Mouse (Mus musculus) liver, embryonic 11.5 days (tissue): ENCODE measurements around the gene Gm20695. TPM values are rescaled to one million over a fixed set of nuclear protein-coding genes. Genes with fewer than 3 reads are reported as not detected.

Experiments
- ATAC-seq: fragments of 200-750 bp; cut with Nextera tagmentation; replicated peaks from 2 replicates; pipeline ENCODE4 v1.8.0; 2017; ENCODE audit warnings: moderate number of reproducible peaks, mild to moderate bottlenecking, moderate TSS enrichment, moderate library complexity; ENCODE audit not compliant: low FRiP score
- DNase-seq: peaks from one replicate; pipeline ENCODE4 v3.0.0-alpha.2; 2017; ENCODE audit warnings: low spot score
- H3K27ac ChIP-seq: fragments of 300-500 bp; sonication (generic); 2 replicates; pipeline ENCODE4 v1.5.1; 2014; ENCODE audit warnings: mild to moderate bottlenecking, low read depth, low read length, control low read depth
- H3K27me3 ChIP-seq: fragments of 300-500 bp; sonication (generic); replicated peaks from 2 replicates; pipeline ENCODE4 v1.6.1; 2014; ENCODE audit warnings: low read length, mixed read lengths; ENCODE audit not compliant: control insufficient read depth, insufficient read depth
- H3K36me3 ChIP-seq: fragments of 300-500 bp; sonication (generic); 2 replicates; pipeline ENCODE4 v1.6.1; 2014; ENCODE audit warnings: mild to moderate bottlenecking, low read length, moderate library complexity, mixed read lengths; ENCODE audit not compliant: control insufficient read depth, insufficient read depth
- H3K4me1 ChIP-seq: fragments of 300-500 bp; sonication (generic); replicated peaks from 2 replicates; pipeline ENCODE4 v1.6.1; 2014; ENCODE audit warnings: low read length, mixed read lengths; ENCODE audit not compliant: control insufficient read depth, insufficient read depth
- H3K4me2 ChIP-seq: fragments of 300-500 bp; sonication (generic); 2 replicates; pipeline ENCODE4 v1.6.1; 2014; ENCODE audit warnings: mild to moderate bottlenecking, control low read depth, moderate library complexity
- H3K4me3 ChIP-seq: fragments of 300-500 bp; sonication (generic); 2 replicates; pipeline ENCODE4 v1.5.1; 2014; ENCODE audit warnings: low read depth, low read length, control low read depth
- H3K9ac ChIP-seq: fragments of 300-500 bp; sonication (generic); 2 replicates; pipeline ENCODE4 v1.6.1; 2014; ENCODE audit warnings: low read depth, low read length, control low read depth
- H3K9me3 ChIP-seq: fragments of 300-500 bp; sonication (generic); 2 replicates; pipeline ENCODE4 v1.6.1; 2016; ENCODE audit warnings: low read length, inconsistent platforms, mixed read lengths; ENCODE audit not compliant: control insufficient read depth
- WGBS: fragments of 180-500 bp; shearing (Covaris S2); extraction: QIAGEN DNeasy Blood & Tissue Kit; methylation state at CpG from one replicate; pipeline ENCODE4 v1.1.7; 2014; 5-methylcytosine and 5-hydroxymethylcytosine counted together
- microRNA-seq: library from miRNA; unstranded; fragments of <30 nt; microRNA quantifications from one replicate; pipeline ENCODE4, GENCODE M21; 2017; ENCODE audit warnings: borderline number of aligned reads
- polyA plus RNA-seq: library from polyadenylated mRNA; unstranded; fragments of >200 nt; fragmentation: Nextera tagmentation; extraction: Ambion mirVana; gene quantifications from 2 replicates; pipeline ENCODE4 v1.2.1, GENCODE M21; 2014

Gm20695 gene
- polyA plus RNA-seq, 1 experiment from 2014 or later = 0.88 TPM

GRCm38 (mm10) chr16:3951141-3951540, 66.7 kb downstream of the Gm20695 start:
- H3K36me3 ChIP-seq = no peaks in the 10 kb centered on the region
- ATAC-seq (no peak), DNase-seq (no peak)
- H3K4me1 ChIP-seq = no peaks in the 10 kb centered on the region
- no peaks in the 10 kb centered on the region for H3K9me3 ChIP-seq
- H3K4me2 ChIP-seq = no peak overlapping the region
- no peak overlapping the region for H3K27ac ChIP-seq
- H3K27me3 ChIP-seq = no peaks in the 10 kb centered on the region
- no peak overlapping the region for H3K9ac ChIP-seq
- no peak overlapping the region for H3K4me3 ChIP-seq
- WGBS = 93% methylated on average over 1 of the region's 1 CpGs

GRCm38 (mm10) chr16:3956369-3956768, 71.9 kb downstream of the Gm20695 start:
- H3K9me3 ChIP-seq = no peaks in the 10 kb centered on the region
- 84% methylated on average over 6 of the region's 6 CpGs for WGBS
- no peak overlapping the region for H3K4me3 ChIP-seq
- no peak for ATAC-seq
- H3K27ac ChIP-seq = no peak overlapping the region
- no peak for DNase-seq
- H3K9ac ChIP-seq = no peak overlapping the region
- H3K27me3 ChIP-seq = no peaks in the 10 kb centered on the region
- no peaks in the 10 kb centered on the region for H3K36me3 ChIP-seq
- no peaks in the 10 kb centered on the region for H3K4me1 ChIP-seq
- no peak overlapping the region for H3K4me2 ChIP-seq

- ATAC-seq (no peak), DNase-seq (no peak)
- no peak overlapping the region for H3K27ac ChIP-seq
- no peaks in the 10 kb centered on the region for H3K27me3 ChIP-seq
- H3K4me1 ChIP-seq = no peaks in the 10 kb centered on the region
- no peak overlapping the region for H3K9ac ChIP-seq
- no peak overlapping the region for H3K4me2 ChIP-seq
- H3K36me3 ChIP-seq = no peaks in the 10 kb centered on the region
- no peaks in the 10 kb centered on the region for H3K9me3 ChIP-seq
- 54% methylated on average over 2 of the region's 2 CpGs for WGBS
- H3K4me3 ChIP-seq = no peak overlapping the region
Observed at GRCm38 (mm10) chr16:3959261-3959660, 74.8 kb downstream of the Gm20695 start.

- DNase-seq (no peak), ATAC-seq (no peak; the same call in 1 of the 2 replicates)
- H3K4me1 ChIP-seq = no peaks in the 10 kb centered on the region
- H3K9ac ChIP-seq = no peak overlapping the region
- H3K36me3 ChIP-seq = no peaks in the 10 kb centered on the region
- no peak overlapping the region for H3K4me3 ChIP-seq
- H3K4me2 ChIP-seq = no peak overlapping the region
- 78% methylated on average over 10 of the region's 10 CpGs for WGBS
- no peak overlapping the region for H3K27ac ChIP-seq
- no peaks in the 10 kb centered on the region for H3K27me3 ChIP-seq
- no peaks in the 10 kb centered on the region for H3K9me3 ChIP-seq
Observed at GRCm38 (mm10) chr16:3964990-3965389, 80.5 kb downstream of the Gm20695 start.

GRCm38 (mm10) chr16:3965534-3965933, 81.1 kb downstream of the Gm20695 start:
- Histone ChIP-seq H3K4me2 (no peak overlapping the region), H3K4me3 (no peak overlapping the region), H3K9me3 (no peaks in the 10 kb centered on the region), H3K4me1 (no peaks in the 10 kb centered on the region), H3K27ac (no peak overlapping the region), H3K36me3 (no peaks in the 10 kb centered on the region), H3K9ac (no peak overlapping the region), H3K27me3 (no peaks in the 10 kb centered on the region)
- ATAC-seq (no peak), DNase-seq (no peak)
- 89% methylated on average over 3 of the region's 3 CpGs for WGBS

Small RNA genes within 50 kb of the gene (microRNA-seq; reads per million reads assigned to microRNA genes)
- gene Gm23493 = not detected

Other genes with a start within 250 kb of the Gm20695 start
- 0.05 and 0.21 TPM in 2 replicates for gene Mefv, start 166.6 kb upstream of the Gm20695 start, polyA plus RNA-seq
- gene Zfp263, start 140.6 kb upstream of the Gm20695 start, polyA plus RNA-seq = 31.8 and 33.1 TPM in 2 replicates
- not detected in 2 replicates for gene Olfr15, start 53.8 kb upstream of the Gm20695 start, polyA plus RNA-seq
- gene Zfp174, start 37.4 kb upstream of the Gm20695 start, polyA plus RNA-seq = 0.47 and 0.62 TPM in 2 replicates
- 44.3 and 51.2 TPM in 2 replicates for gene Naa60, start 12.3 kb upstream of the Gm20695 start, polyA plus RNA-seq
- gene Zfp597, start 87 bp upstream of the Gm20695 start, polyA plus RNA-seq = 4.2 and 5.9 TPM in 2 replicates
- 4.8 and 5.5 TPM in 2 replicates for gene 1700037C18Rik, start 24.0 kb downstream of the Gm20695 start, polyA plus RNA-seq
- 21.8 and 22.9 TPM in 2 replicates for gene Cluap1, start 24.2 kb downstream of the Gm20695 start, polyA plus RNA-seq
- gene Nlrc3, start 92.0 kb downstream of the Gm20695 start, polyA plus RNA-seq = 0.94 and 1.1 TPM in 2 replicates
- gene Slx4, start 119.1 kb downstream of the Gm20695 start, polyA plus RNA-seq = 21.3 and 24.5 TPM in 2 replicates
- gene Dnase1, start 152.3 kb downstream of the Gm20695 start, polyA plus RNA-seq = 3.9 and 6.0 TPM in 2 replicates
- gene Trap1, start 193.2 kb downstream of the Gm20695 start, polyA plus RNA-seq = 147 and 157 TPM in 2 replicates